Mouse (Mus musculus): ENCODE data around the gene Edem1. TPM values are rescaled to one million over a fixed set of nuclear protein-coding genes. Genes with fewer than 3 reads are reported as not detected.

Gene Edem1
- total and polyA plus RNA-seq, 2 experiments, result 58.3 to 102 TPM

GRCm38 (mm10) chr6:108837958-108838357 lies 9.5 kb downstream of the Edem1 start:
- Histone ChIP-seq H3K27me3 (ENCODE audit: control insufficient read depth, insufficient read depth, low read length) (no peaks in the 10 kb centered on the region), H3K27ac (replicated peaks; ENCODE audit: insufficient read depth, low read depth, low read length) (no peak overlapping the region), H3K36me3 (ENCODE audit: control insufficient read depth, insufficient read depth, low read length) (peaks cover 36% of the 10 kb centered on the region), H3K4me1 (ENCODE audit: control insufficient read depth, insufficient read depth, low read length) (peaks cover 30% of the 10 kb centered on the region), H3K79me2 (ENCODE audit: control insufficient read depth, insufficient read depth, low read length) (peaks cover 27% of the 10 kb centered on the region; the same call in 1 of the 2 replicates), H3K9ac (ENCODE audit: low read depth, low read length) (no peak overlapping the region), H3K4me3 (ENCODE audit: insufficient read depth, low read depth, low read length) (no peak overlapping the region)
- DNase-seq (ENCODE audit: extremely low read depth, low read depth, low spot score), result no peak
- WGBS, result 76% methylated on average over 4 of the region's 4 CpGs
- TF ChIP-seq CTCF (IDR thresholded peaks at IDR 0.05; ENCODE audit: low read depth, low read length) (no peak), POLR2A (IDR thresholded peaks at IDR 0.05; ENCODE audit: extremely low read depth, insufficient read depth, low read length) (no peak)

- Histone ChIP-seq H3K36me3 (ENCODE audit: control insufficient read depth, insufficient read depth, low read length) (peaks cover 49% of the 10 kb centered on the region), H3K27me3 (ENCODE audit: control insufficient read depth, insufficient read depth, low read length) (no peaks in the 10 kb centered on the region), H3K9ac (ENCODE audit: low read depth, low read length) (no peak overlapping the region), H3K79me2 (ENCODE audit: control insufficient read depth, insufficient read depth, low read length) (peaks cover 17% of the 10 kb centered on the region; the same call in 1 of the 2 replicates), H3K27ac (replicated peaks; ENCODE audit: insufficient read depth, low read depth, low read length) (no peak overlapping the region), H3K4me3 (ENCODE audit: insufficient read depth, low read depth, low read length) (no peak overlapping the region), H3K4me1 (ENCODE audit: control insufficient read depth, insufficient read depth, low read length) (peaks cover 20% of the 10 kb centered on the region)
- 77% methylated on average over 4 of the region's 4 CpGs for WGBS
- TF ChIP-seq POLR2A (IDR thresholded peaks at IDR 0.05; ENCODE audit: extremely low read depth, insufficient read depth, low read length), result no peak
- DNase-seq (ENCODE audit: extremely low read depth, low read depth, low spot score), result no peak
Observed at GRCm38 (mm10) chr6:108839432-108839831, 11.0 kb downstream of the Edem1 start.

- 64% methylated on average over 8 of the region's 8 CpGs for whole genome bisulfite sequencing
Observed at GRCm38 (mm10) chr6:108840861-108841640, 12.6 kb downstream of the Edem1 start.

GRCm38 (mm10) chr6:108843664-108844063 lies 15.2 kb downstream of the Edem1 start:
- no peak overlapping the region for H3K27ac ChIP-seq (replicated peaks; ENCODE audit: insufficient read depth, low read depth, low read length)
- no peak for TF ChIP-seq CTCF (IDR thresholded peaks at IDR 0.05; ENCODE audit: low read depth, low read length)
- TF ChIP-seq POLR2A (IDR thresholded peaks at IDR 0.05; ENCODE audit: extremely low read depth, insufficient read depth, low read length), result no peak
- no peak for DNase-seq (ENCODE audit: extremely low read depth, low read depth, low spot score)
- peaks cover 3% of the 10 kb centered on the region; the same call in 1 of the 2 replicates for H3K79me2 ChIP-seq (ENCODE audit: control insufficient read depth, insufficient read depth, low read length)
- no peaks in the 10 kb centered on the region for H3K4me1 ChIP-seq (ENCODE audit: control insufficient read depth, insufficient read depth, low read length)
- no peak overlapping the region for H3K9ac ChIP-seq (ENCODE audit: low read depth, low read length)
- H3K36me3 ChIP-seq (ENCODE audit: control insufficient read depth, insufficient read depth, low read length), result peaks cover 64% of the 10 kb centered on the region
- WGBS, result 43% methylated on average over 1 of the region's 1 CpGs
- no peaks in the 10 kb centered on the region for H3K27me3 ChIP-seq (ENCODE audit: control insufficient read depth, insufficient read depth, low read length)
- no peak overlapping the region for H3K4me3 ChIP-seq (ENCODE audit: insufficient read depth, low read depth, low read length)

More at GRCm38 (mm10) chr6:108840861-108841640, 12.6 kb downstream of the Edem1 start:
- Histone ChIP-seq H3K27ac (replicated peaks; ENCODE audit: insufficient read depth, low read depth, low read length) (no peak overlapping the region), H3K4me1 (ENCODE audit: control insufficient read depth, insufficient read depth, low read length) (peaks cover 8% of the 10 kb centered on the region), H3K4me3 (ENCODE audit: insufficient read depth, low read depth, low read length) (no peak overlapping the region), H3K27me3 (ENCODE audit: control insufficient read depth, insufficient read depth, low read length) (no peaks in the 10 kb centered on the region), H3K36me3 (ENCODE audit: control insufficient read depth, insufficient read depth, low read length) (peaks cover 60% of the 10 kb centered on the region), H3K9ac (ENCODE audit: low read depth, low read length) (no peak overlapping the region), H3K79me2 (ENCODE audit: control insufficient read depth, insufficient read depth, low read length) (peaks cover 14% of the 10 kb centered on the region; the same call in 1 of the 2 replicates)
- TF ChIP-seq POLR2A (IDR thresholded peaks at IDR 0.05; ENCODE audit: extremely low read depth, insufficient read depth, low read length), result no peak
- TF ChIP-seq CTCF (IDR thresholded peaks at IDR 0.05; ENCODE audit: low read depth, low read length), result no peak
- DNase-seq (ENCODE audit: extremely low read depth, low read depth, low spot score), result peak; percentile 77

- H3K79me2 ChIP-seq (ENCODE audit: control insufficient read depth, insufficient read depth, low read length), result peaks cover 3% of the 10 kb centered on the region; the same call in 1 of the 2 replicates
- no peak overlapping the region for H3K4me3 ChIP-seq (ENCODE audit: insufficient read depth, low read depth, low read length)
- peaks cover 66% of the 10 kb centered on the region for H3K36me3 ChIP-seq (ENCODE audit: control insufficient read depth, insufficient read depth, low read length)
- no peaks in the 10 kb centered on the region for H3K4me1 ChIP-seq (ENCODE audit: control insufficient read depth, insufficient read depth, low read length)
- H3K27ac ChIP-seq (replicated peaks; ENCODE audit: insufficient read depth, low read depth, low read length), result no peak overlapping the region
- TF ChIP-seq POLR2A (IDR thresholded peaks at IDR 0.05; ENCODE audit: extremely low read depth, insufficient read depth, low read length) (no peak), CTCF (IDR thresholded peaks at IDR 0.05; ENCODE audit: low read depth, low read length) (no peak)
- WGBS, result 81% methylated on average over 3 of the region's 3 CpGs
- no peak overlapping the region for H3K9ac ChIP-seq (ENCODE audit: low read depth, low read length)
- no peak for DNase-seq (ENCODE audit: extremely low read depth, low read depth, low spot score)
- H3K27me3 ChIP-seq (ENCODE audit: control insufficient read depth, insufficient read depth, low read length), result no peaks in the 10 kb centered on the region
Observed at GRCm38 (mm10) chr6:108844093-108844492, 15.7 kb downstream of the Edem1 start.

GRCm38 (mm10) chr6:108844771-108845170 lies 16.3 kb downstream of the Edem1 start:
- no peak for TF ChIP-seq POLR2A (IDR thresholded peaks at IDR 0.05; ENCODE audit: extremely low read depth, insufficient read depth, low read length)
- TF ChIP-seq CTCF (IDR thresholded peaks at IDR 0.05; ENCODE audit: low read depth, low read length), result no peak
- no peak for DNase-seq (ENCODE audit: extremely low read depth, low read depth, low spot score)
- H3K27me3 ChIP-seq (ENCODE audit: control insufficient read depth, insufficient read depth, low read length), result no peaks in the 10 kb centered on the region
- H3K79me2 ChIP-seq (ENCODE audit: control insufficient read depth, insufficient read depth, low read length), result no peaks in the 10 kb centered on the region; the same call in 1 of the 2 replicates
- no peak overlapping the region for H3K4me3 ChIP-seq (ENCODE audit: insufficient read depth, low read depth, low read length)
- H3K36me3 ChIP-seq (ENCODE audit: control insufficient read depth, insufficient read depth, low read length), result peaks cover 64% of the 10 kb centered on the region
- H3K9ac ChIP-seq (ENCODE audit: low read depth, low read length), result no peak overlapping the region
- no peak overlapping the region for H3K27ac ChIP-seq (replicated peaks; ENCODE audit: insufficient read depth, low read depth, low read length)
- H3K4me1 ChIP-seq (ENCODE audit: control insufficient read depth, insufficient read depth, low read length), result no peaks in the 10 kb centered on the region
- WGBS, result 93% methylated on average over 7 of the region's 7 CpGs

Measured in liver, adult 2 months (tissue).